Mouse (Mus musculus) liver (tissue): Measurements from ENCODE around the gene Gzmm.
A peak's percentile ranks its signal among the peaks of the same experiment; 100 is the strongest.
"Not testable (repeated sequence)": the region's sequence is repeated elsewhere in the genome, so short reads cannot be mapped to it uniquely, and the experiment has no call there.

Source experiments
- DNase-seq: peaks from one replicate; pipeline ENCODE4 v3.0.0-alpha.2; 2020; ENCODE audit warnings: mixed read lengths

Gzmm gene

GRCm38 (mm10) chr10:79681591-79682245 is 7.1 kb upstream of the Gzmm start, which contains the start of gene Cdc34:
TSS of gene Cdc34 (plus strand) at chr10:79682195.
- peak; percentile 98 for DNase-seq

DNA sequence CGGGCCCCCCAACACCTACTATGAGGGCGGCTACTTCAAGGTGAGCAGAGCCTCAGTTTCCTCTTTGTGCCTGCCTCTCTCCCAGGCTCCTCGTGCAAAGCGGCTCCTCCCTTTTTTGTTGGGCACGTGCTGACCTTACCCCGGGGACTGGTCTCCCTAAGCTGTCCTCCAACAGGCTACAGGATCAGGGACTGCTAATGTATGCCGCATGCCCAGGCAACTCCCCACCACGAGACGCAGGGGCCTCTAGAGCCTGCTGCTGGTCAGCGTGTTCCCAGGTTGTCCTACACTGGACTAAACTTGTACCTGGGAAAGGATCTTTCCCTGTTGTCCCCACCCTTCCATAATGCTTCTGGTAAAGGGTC is 6.3 kb upstream of the Gzmm start:
- no peak for DNase-seq

- peak; percentile 77 for DNase-seq
Observed at GRCm38 (mm10) chr10:79682916-79683582, 5.8 kb upstream of the Gzmm start.

DNA sequence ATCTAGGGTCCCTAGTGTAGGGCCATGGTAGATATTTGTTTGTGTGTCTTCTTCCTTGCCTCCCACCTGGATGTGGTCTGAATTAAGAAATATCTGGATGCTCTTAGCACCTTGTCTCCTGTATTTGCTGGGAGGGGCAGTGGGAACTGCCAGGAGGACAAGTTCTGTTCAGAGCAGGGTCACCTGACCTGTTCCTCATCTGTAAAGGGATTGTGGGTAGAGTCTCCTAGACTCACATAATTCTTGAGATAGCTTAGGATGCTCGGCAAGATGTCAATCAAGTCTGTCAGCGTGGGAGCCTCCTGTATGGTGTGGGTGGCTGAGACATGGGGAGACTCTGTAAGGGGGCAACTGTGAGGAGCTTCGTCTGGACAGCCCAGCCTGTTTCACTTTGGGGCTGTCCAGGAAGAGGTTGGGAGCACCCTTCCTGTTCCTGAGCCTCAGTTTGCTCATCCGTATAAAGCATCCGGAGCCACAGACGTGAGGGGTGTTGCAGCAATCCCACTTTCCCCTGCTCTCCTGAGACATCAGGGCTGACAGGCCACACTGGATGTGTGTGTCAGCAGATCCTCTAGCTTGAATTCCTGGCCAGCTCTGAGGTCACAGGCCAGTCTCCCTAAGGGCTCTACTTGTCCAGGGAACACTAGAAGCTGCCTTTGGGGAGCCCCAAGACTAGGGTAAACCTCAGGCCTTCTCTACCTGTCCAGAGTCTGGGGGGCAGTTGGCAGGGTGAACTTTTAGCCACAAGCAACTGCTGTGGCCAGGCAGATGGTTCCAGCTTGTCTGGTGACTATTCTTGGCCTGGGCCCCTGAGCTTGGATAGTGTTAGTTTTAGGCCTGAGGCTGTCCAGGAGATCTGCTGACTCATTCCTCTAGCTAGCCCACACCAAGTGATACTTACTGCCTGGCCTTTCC is 4.8 kb upstream of the Gzmm start:
- peak; percentile 41 for DNase-seq

DNA sequence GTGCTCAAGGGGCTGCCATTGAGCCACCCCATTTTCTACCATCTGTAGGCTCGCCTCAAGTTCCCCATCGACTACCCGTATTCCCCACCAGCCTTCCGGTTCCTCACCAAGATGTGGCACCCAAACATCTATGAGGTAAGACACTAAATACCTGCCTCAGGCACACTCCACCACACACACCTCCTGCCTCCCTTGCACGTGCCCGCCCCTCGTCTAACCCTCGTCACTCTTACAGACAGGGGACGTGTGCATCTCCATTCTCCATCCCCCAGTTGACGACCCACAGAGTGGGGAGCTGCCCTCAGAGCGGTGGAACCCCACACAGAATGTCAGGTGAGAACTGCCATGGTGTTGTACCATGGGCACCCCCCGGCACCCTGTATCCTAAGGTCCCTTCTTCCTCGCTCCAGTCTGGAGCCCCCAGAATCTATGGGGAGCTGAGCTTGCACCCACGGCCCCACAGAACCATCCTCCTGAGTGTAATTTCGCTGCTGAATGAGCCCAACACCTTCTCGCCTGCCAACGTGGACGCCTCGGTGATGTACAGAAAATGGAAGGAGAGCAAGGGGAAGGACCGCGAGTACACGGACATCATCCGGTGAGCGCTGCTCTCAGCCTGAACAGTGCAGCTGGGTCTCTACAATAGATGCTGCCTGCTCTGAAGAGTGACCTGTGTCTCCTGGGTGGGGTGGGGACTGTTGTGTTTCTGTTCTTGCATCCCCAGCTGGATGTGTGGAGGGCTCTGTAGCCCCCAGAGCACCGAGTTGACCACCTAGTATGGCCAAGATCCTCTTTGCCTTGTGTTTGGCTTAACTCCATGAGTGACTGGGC is 3.8 kb upstream of the Gzmm start:
- DNase-seq = no peak

- no peak for DNase-seq
Observed at GRCm38 (mm10) chr10:79686219-79686618, 2.6 kb upstream of the Gzmm start.

DNA sequence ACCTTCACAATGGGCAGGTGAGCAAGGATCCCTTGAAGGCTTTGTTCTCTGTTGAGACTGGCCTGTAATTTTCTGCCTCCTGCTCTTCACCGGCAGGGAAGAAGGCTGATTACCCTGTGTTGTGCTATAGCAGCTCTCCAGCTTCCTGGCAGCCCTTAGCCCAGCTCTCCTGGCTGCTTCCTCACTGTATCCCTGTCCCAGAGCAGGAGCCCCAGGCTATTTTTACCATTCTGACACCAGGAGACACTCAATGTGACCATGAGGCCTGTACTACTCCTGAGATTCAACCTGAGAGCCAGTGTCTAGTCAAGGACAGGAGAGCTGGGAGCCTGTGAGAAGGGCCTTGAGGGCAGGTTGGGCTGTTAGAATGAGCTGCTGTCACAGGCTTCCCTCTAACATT is 2.1 kb upstream of the Gzmm start:
- DNase-seq = no peak

GRCm38 (mm10) chr10:79687513-79687912 is 1.3 kb upstream of the Gzmm start:
- DNase-seq = no peak

GRCm38 (mm10) chr10:79689178-79689577 is 358 bp downstream of the Gzmm start:
- DNase-seq = no peak

- DNase-seq = no peak
Observed at GRCm38 (mm10) chr10:79691986-79692548, 3.2 kb downstream of the Gzmm start.

- no peak for DNase-seq
Observed at GRCm38 (mm10) chr10:79693580-79694378, 5.0 kb downstream of the Gzmm start.

GRCm38 (mm10) chr10:79694379-79694655 is 5.5 kb downstream of the Gzmm start:
- DNase-seq = no peak

DNA sequence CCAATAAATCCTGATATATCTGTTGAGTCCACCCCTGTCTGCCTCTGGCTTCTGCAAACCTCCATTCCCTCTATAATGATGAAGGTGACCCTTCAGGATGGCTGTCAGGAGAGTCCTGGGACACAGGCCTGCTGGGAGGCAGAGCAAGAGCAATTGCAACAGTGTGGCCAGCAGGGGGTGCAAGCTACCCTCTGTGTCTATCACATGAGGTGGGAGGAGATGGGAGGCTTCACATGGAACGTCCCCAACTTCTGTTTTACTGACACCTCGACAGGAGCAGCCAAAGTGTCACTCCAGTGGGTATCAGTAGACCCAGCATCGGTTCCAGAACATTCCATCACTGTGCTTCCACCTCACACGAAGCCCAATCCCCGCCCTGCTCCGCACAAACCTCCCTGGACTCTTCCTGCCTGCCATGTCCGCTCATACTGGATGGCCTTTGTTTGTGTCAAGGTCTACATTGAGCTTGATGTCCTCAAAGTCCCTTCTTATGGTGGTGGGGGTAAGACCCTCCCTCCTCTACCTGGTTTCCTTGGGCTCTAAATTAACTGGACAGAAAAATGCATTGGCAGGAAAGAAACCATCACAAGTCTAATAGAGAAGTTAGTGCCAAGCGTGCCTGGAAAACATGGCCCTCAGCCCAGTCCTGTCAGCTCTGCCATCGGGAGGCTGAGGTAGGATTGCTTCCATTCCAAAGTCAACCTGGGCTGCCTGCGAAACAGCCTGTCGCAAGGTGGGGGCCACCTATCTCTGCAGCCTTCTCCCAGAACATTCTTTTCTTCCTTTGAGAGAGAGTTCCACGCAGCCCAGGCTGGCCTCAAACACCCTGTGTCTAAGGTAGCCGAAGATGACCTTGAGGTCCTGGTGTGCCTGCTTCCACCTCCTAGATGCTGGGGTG is 6.7 kb downstream of the Gzmm start:
- peak; percentile 88 for DNase-seq

GRCm38 (mm10) chr10:79696129-79696651 is 7.4 kb downstream of the Gzmm start:
- no peak for DNase-seq

DNA sequence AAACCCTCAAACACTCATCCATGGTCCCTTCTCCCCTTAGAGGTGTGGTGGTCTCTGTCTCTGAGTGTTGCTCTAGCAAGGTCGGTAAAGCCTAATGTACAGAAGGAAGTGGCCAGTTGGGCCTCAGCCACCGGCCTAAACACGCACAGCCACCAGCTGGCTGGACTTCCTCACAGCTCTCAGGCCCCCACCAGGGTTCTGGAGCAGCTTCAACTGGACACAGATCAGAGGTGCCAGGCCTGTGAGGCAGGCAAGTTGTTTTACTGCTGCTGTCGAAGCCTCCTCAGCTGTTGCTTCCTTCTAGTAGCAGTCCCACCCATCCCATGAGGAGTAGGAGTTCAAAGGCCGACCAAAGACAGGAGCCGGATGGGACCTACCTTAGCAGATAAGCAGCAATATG is 9.1 kb downstream of the Gzmm start:
- DNase-seq = no peak

GRCm38 (mm10) chr10:79698459-79698858 is 9.6 kb downstream of the Gzmm start:
- no peak for DNase-seq

- no peak for DNase-seq
Observed at GRCm38 (mm10) chr10:79700676-79701075, 11.9 kb downstream of the Gzmm start.

- DNase-seq = no peak
Observed at GRCm38 (mm10) chr10:79701443-79702129, 12.8 kb downstream of the Gzmm start.

DNA sequence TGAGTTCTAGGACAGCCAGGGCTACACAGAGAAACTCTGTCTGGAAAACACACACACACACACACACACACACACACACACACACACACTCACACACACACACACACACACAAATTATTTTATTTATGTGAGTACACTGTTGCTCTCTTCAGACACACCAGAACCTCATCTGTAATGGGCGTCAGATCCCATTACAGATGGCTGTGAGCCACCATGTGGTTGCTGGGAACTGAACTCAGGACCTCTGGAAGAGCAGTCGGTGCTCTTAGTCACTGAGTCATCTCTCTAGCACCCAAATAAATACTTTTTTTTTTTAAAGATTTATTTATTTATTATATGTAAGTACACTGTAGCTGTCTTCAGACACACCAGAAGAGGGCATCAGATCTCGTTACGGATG is 14.2 kb downstream of the Gzmm start:
- DNase-seq = not testable (repeated sequence)

- no peak for DNase-seq
Observed at GRCm38 (mm10) chr10:79703541-79703940, 14.7 kb downstream of the Gzmm start.
